Mouse (Mus musculus): ENCODE data around the gene AC131692.1.

GRCm38 (mm10) chr19:6118677-6119185, 24.5 kb downstream of the AC131692.1 start:
- no peak for TF ChIP-seq GATA1 (IDR thresholded peaks at IDR 0.05; ENCODE audit: borderline replicate concordance, low read length)
- no peak for TF ChIP-seq FLI1 (IDR thresholded peaks at IDR 0.05; ENCODE audit: low read length)
